Mouse (Mus musculus): Measurements from ENCODE around the gene Tnni3. TPM values are rescaled to one million over a fixed set of nuclear protein-coding genes. Genes with fewer than 3 reads are reported as not detected.
A peak's percentile ranks its signal among the peaks of the same experiment; 100 is the strongest.
"Not testable (repeated sequence)": the region's sequence is repeated elsewhere in the genome, so short reads cannot be mapped to it uniquely, and the experiment has no call there.

Tnni3 gene
- polyA plus RNA-seq, 1 experiment = 10.0 TPM

DNA sequence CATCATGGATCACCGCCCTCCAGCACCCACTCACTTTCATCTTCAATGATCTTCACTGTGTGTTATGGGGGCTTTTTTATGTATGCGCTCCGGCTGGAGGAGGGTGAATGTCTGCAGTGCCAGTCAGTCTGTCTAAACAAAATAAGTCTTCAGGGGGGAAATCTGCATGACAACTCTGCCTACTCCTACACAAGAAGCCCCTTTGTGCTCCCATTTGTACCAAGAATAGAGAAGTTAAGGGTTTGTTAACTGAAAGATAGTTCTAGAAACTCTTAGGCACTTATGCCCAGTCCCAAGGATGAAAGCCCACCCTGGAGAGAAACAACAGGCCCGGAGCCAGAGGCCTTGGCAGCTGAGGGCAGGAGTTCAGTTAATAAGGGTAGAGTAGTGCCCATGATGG lies 12.3 kb upstream of the Tnni3 start:
- H3K27ac ChIP-seq (ENCODE audit: insufficient read depth, low read length) = no peak overlapping the region
- TF ChIP-seq EP300 (IDR thresholded peaks at IDR 0.05; ENCODE audit: insufficient read depth, low read depth, low read length) (0 out of 2 replicates have a peak, but pooled peaks have one; percentile 12), POLR2A (IDR thresholded peaks at IDR 0.05; ENCODE audit: insufficient read depth, low read length) (no peak)

DNA sequence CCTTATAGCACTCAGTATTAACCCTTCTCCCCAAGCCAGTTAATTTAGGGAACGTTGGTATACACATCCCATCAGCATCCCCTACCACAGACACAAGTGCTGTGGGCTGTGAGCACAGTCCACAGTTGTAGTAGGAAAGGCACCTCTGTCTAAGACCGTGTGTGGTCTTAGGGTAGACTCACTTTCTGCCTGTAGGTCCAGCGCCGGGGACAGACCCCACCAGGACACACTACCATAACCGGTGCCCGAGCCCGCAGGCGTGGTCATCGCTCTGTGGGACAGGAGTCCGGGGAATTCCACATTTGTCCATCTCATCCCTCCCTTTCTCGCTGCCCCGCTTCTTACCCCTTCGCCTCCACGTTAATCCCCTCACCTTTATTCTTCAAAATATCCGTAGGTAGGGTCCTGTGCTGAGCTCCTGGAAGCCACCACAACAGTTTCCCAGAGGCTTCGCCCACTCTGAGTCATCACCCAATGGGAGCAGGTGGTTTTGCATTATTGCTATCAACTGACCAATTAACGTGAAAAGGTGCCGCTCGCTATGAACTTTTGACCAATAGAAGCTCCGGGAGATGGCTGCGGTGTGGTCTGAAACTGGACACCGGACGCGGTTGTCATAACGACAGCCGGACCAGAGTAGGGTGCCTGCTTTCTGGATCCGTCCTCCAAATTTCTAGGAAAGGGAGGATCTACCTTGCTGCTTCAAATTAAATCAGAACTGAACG lies 8.1 kb upstream of the Tnni3 start, which contains the start of gene Dnaaf3:
Dnaaf3 (minus strand) TSS at position 449 of the 725 bp plus-strand sequence.
- H3K27me3 ChIP-seq (ENCODE audit: control insufficient read depth, insufficient read depth, low read length, poor library complexity, severe bottlenecking) = no peaks in the 10 kb centered on the region
- H3K9ac ChIP-seq (ENCODE audit: low read depth, poor library complexity, severe bottlenecking) = 0 out of 2 replicates have a peak within 1 kb of the TSS, but pooled peaks have one; percentile 10

More for the DNA sequence above, 12.3 kb upstream of the Tnni3 start:
- peaks cover 4% of the 10 kb centered on the region for H3K4me1 ChIP-seq (ENCODE audit: control insufficient read depth, insufficient read depth, low read length)
- no peaks in the 10 kb centered on the region for H3K27me3 ChIP-seq (ENCODE audit: control insufficient read depth, insufficient read depth, low read length, poor library complexity, severe bottlenecking)
- H3K36me3 ChIP-seq (ENCODE audit: control insufficient read depth, insufficient read depth, low read length, poor library complexity, severe bottlenecking) = no peaks in the 10 kb centered on the region
- H3K9ac ChIP-seq (ENCODE audit: low read depth, poor library complexity, severe bottlenecking) = no peak overlapping the region
- H3K9me3 ChIP-seq (replicated peaks; ENCODE audit: control insufficient read depth, insufficient read depth, low read length, poor library complexity, severe bottlenecking) = no peaks in the 10 kb centered on the region
- no peak overlapping the region for H3K4me3 ChIP-seq (ENCODE audit: low read depth, low read length)

DNA sequence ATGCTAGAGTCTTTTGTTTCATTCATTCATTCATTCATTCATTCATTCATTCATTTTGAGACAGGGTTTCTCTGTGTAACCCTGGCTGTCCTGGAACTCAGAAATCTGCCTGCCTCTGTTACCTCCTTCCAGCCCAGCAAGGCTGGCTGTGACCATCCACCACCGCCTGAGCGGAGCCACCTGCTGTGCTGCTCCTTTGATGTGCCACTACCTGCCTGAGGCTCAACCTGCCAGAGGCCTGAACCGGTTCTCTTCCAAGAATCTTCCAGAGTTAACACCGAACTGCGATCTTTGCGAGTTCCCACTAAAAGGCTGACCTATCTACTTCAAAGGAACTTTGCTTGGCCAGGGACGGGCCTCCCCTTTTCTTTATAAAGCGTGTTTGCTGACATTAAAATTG lies 6.1 kb upstream of the Tnni3 start:
- H3K36me3 ChIP-seq (ENCODE audit: control insufficient read depth, insufficient read depth, low read length, poor library complexity, severe bottlenecking); H3K27ac ChIP-seq (ENCODE audit: insufficient read depth, low read length); H3K9me3 ChIP-seq (replicated peaks; ENCODE audit: control insufficient read depth, insufficient read depth, low read length, poor library complexity, severe bottlenecking); H3K27me3 ChIP-seq (ENCODE audit: control insufficient read depth, insufficient read depth, low read length, poor library complexity, severe bottlenecking); H3K4me3 ChIP-seq (ENCODE audit: low read depth, low read length); H3K4me1 ChIP-seq (ENCODE audit: control insufficient read depth, insufficient read depth, low read length); H3K9ac ChIP-seq (ENCODE audit: low read depth, poor library complexity, severe bottlenecking): not testable (repeated sequence)

More for the DNA sequence above, 8.1 kb upstream of the Tnni3 start, which contains the start of gene Dnaaf3:
- Histone ChIP-seq H3K36me3 (ENCODE audit: control insufficient read depth, insufficient read depth, low read length, poor library complexity, severe bottlenecking) (no peaks in the 10 kb centered on the region), H3K9me3 (replicated peaks; ENCODE audit: control insufficient read depth, insufficient read depth, low read length, poor library complexity, severe bottlenecking) (no peaks in the 10 kb centered on the region), H3K4me1 (ENCODE audit: control insufficient read depth, insufficient read depth, low read length) (peaks cover 4% of the 10 kb centered on the region), H3K27ac (ENCODE audit: insufficient read depth, low read length) (no peak within 1 kb of the TSS), H3K4me3 (ENCODE audit: low read depth, low read length) (peak within 1 kb of the TSS; percentile 75)
- TF ChIP-seq EP300 (IDR thresholded peaks at IDR 0.05; ENCODE audit: insufficient read depth, low read depth, low read length) (no peak), POLR2A (IDR thresholded peaks at IDR 0.05; ENCODE audit: insufficient read depth, low read length) (no peak), CTCF (IDR thresholded peaks at IDR 0.05; ENCODE audit: low read depth, low read length) (no peak)

DNA sequence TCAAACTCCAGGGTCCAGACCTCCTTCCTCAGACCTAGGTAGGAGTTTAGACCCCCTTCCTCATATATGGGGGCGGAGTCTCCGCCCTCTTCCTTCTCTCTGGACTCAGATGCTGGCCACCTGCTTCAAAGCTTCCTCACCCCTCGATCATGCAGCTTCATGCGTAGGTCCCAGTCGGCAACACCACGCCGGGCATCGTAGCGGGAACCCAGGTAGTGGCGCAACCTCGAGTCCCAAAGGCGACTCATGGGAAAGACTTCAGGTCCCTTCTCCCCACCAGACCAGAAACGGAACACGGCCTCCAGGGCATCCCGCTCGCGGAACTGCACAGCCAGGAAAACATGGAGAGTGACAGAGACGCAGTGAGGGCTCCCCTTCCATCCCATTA lies 3.3 kb upstream of the Tnni3 start:
- no peak overlapping the region for H3K27ac ChIP-seq (ENCODE audit: insufficient read depth, low read length)
- H3K9ac ChIP-seq (ENCODE audit: low read depth, poor library complexity, severe bottlenecking) = peak overlapping the region; percentile 61
- H3K9me3 ChIP-seq (replicated peaks; ENCODE audit: control insufficient read depth, insufficient read depth, low read length, poor library complexity, severe bottlenecking) = no peaks in the 10 kb centered on the region
- H3K4me3 ChIP-seq (ENCODE audit: low read depth, low read length) = peak overlapping the region; percentile 56
- no peaks in the 10 kb centered on the region for H3K27me3 ChIP-seq (ENCODE audit: control insufficient read depth, insufficient read depth, low read length, poor library complexity, severe bottlenecking)
- H3K4me1 ChIP-seq (ENCODE audit: control insufficient read depth, insufficient read depth, low read length) = no peaks in the 10 kb centered on the region
- TF ChIP-seq POLR2A (IDR thresholded peaks at IDR 0.05; ENCODE audit: insufficient read depth, low read length) (no peak), EP300 (IDR thresholded peaks at IDR 0.05; ENCODE audit: insufficient read depth, low read depth, low read length) (no peak), CTCF (IDR thresholded peaks at IDR 0.05; ENCODE audit: low read depth, low read length) (no peak)
- no peaks in the 10 kb centered on the region for H3K36me3 ChIP-seq (ENCODE audit: control insufficient read depth, insufficient read depth, low read length, poor library complexity, severe bottlenecking)

DNA sequence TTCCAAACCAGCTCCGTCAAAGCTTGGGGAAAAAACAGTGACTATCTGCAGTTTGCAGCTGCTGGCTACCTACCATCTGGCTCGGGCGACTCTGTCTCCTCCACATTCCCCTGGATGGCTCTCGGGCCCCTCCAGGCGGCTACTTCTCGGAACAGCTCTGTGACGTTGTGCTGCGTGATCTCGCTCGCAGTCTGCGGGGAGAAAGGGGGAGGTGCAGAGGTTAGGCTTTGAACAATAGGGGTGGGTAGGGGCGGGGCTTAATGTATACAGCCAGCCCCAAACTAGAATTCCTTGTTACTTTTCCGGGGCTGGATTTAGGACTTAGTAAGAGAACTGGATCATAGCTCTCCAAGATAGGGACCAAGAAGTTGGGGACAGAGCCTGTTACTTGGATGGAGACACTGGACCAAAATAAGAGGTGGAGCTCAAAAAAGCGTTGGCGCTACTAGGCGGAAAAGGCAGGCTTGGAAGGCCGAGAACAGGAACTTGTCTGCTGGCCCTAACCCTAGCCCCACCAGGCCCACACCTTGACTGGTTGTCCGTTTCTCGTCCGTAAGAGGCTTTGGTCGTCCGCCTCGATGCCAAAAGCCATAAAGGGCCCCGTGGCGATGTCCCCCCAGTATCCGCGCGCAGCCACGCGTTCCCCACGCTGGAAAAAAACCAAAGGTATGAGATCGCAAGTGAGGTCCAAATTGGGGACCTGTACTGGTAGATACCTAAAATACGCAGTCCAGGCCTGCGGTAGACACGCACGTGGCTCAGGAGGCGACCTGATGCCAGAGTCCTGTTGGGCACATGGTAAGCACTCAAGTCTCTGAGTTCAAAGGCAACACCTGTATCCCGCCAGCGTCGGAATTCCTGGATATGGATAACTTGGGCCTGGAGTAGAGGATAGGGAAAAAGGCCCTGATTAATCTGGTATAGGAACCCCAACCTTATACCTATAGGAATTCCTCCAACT lies 2.6 kb upstream of the Tnni3 start:
- Histone ChIP-seq H3K27me3 (ENCODE audit: control insufficient read depth, insufficient read depth, low read length, poor library complexity, severe bottlenecking) (no peaks in the 10 kb centered on the region), H3K9ac (ENCODE audit: low read depth, poor library complexity, severe bottlenecking) (peak overlapping the region; percentile 61), H3K9me3 (replicated peaks; ENCODE audit: control insufficient read depth, insufficient read depth, low read length, poor library complexity, severe bottlenecking) (no peaks in the 10 kb centered on the region), H3K27ac (ENCODE audit: insufficient read depth, low read length) (peak overlapping the region; percentile 71), H3K36me3 (ENCODE audit: control insufficient read depth, insufficient read depth, low read length, poor library complexity, severe bottlenecking) (no peaks in the 10 kb centered on the region), H3K4me1 (ENCODE audit: control insufficient read depth, insufficient read depth, low read length) (peaks cover 3% of the 10 kb centered on the region), H3K4me3 (ENCODE audit: low read depth, low read length) (peak overlapping the region; percentile 65)
- TF ChIP-seq CTCF (IDR thresholded peaks at IDR 0.05; ENCODE audit: low read depth, low read length) (peak; percentile 67), POLR2A (IDR thresholded peaks at IDR 0.05; ENCODE audit: insufficient read depth, low read length) (peak; percentile 6), EP300 (IDR thresholded peaks at IDR 0.05; ENCODE audit: insufficient read depth, low read depth, low read length) (0 out of 2 replicates have a peak, but pooled peaks have one; percentile 31)

Measured in ES-Bruce4 (cell line).